Mouse (Mus musculus): ENCODE measurements at regions not wholly inside any gene's neighbourhood (a gene's known extent, or its start where the extent isn't known, plus 50 kb on each side); places are given as distances from the start of the nearest gene placed in this dataset.

- DNase-seq, result no peak
Observed at GRCm38 (mm10) chr7:145040871-145041270, 101.1 kb upstream of the Ccnd1 start.

- no peak for DNase-seq
Observed at GRCm38 (mm10) chr7:145034385-145034784, 94.7 kb upstream of the Ccnd1 start.

- no peak for DNase-seq
Observed at GRCm38 (mm10) chr7:145031275-145031674, 91.5 kb upstream of the Ccnd1 start.

GRCm38 (mm10) chr7:145030635-145031141 lies 91.0 kb upstream of the Ccnd1 start:
- peak; percentile 90 for DNase-seq

GRCm38 (mm10) chr7:145029622-145030021 lies 89.9 kb upstream of the Ccnd1 start:
- no peak for DNase-seq

GRCm38 (mm10) chr7:145029124-145029523 lies 89.4 kb upstream of the Ccnd1 start:
- no peak for DNase-seq

- DNase-seq, result no peak
Observed at GRCm38 (mm10) chr7:145027061-145027460, 87.3 kb upstream of the Ccnd1 start.

GRCm38 (mm10) chr7:145026014-145026285 lies 86.2 kb upstream of the Ccnd1 start:
- peak; percentile 53 to 63 for DNase-seq

GRCm38 (mm10) chr7:145025186-145026013 lies 85.7 kb upstream of the Ccnd1 start:
- DNase-seq, result peak; percentile 56 to 63

GRCm38 (mm10) chr7:145024651-145025050 lies 84.9 kb upstream of the Ccnd1 start:
- DNase-seq, result peak in 1 of 2 experiments; percentile 42

- DNase-seq, result no peak
Observed at GRCm38 (mm10) chr7:145019137-145019536, 79.4 kb upstream of the Ccnd1 start.

GRCm38 (mm10) chr7:145018149-145018548 lies 78.4 kb upstream of the Ccnd1 start:
- no peak for DNase-seq

GRCm38 (mm10) chr7:145015463-145016085 lies 75.8 kb upstream of the Ccnd1 start:
- DNase-seq, result peak; percentile 19 to 31

- DNase-seq, result no peak
Observed at GRCm38 (mm10) chr7:145010757-145011156, 71.0 kb upstream of the Ccnd1 start.

GRCm38 (mm10) chr7:145010004-145010403 lies 70.3 kb upstream of the Ccnd1 start:
- DNase-seq, result no peak

GRCm38 (mm10) chr7:145008662-145009333 lies 69.1 kb upstream of the Ccnd1 start:
- DNase-seq, result no peak

- DNase-seq, result no peak
Observed at GRCm38 (mm10) chr7:145007216-145007615, 67.5 kb upstream of the Ccnd1 start.

- DNase-seq, result no peak
Observed at GRCm38 (mm10) chr7:145001503-145002084, 61.9 kb upstream of the Ccnd1 start.

GRCm38 (mm10) chr7:144999741-145000140 lies 60.0 kb upstream of the Ccnd1 start:
- peak in 1 of 2 experiments; percentile 21 for DNase-seq

- no peak for DNase-seq
Observed at GRCm38 (mm10) chr7:144996847-144997246, 57.1 kb upstream of the Ccnd1 start.

- no peak for DNase-seq
Observed at GRCm38 (mm10) chr7:144994229-144994628, 54.5 kb upstream of the Ccnd1 start.

- DNase-seq, result no peak
Observed at GRCm38 (mm10) chr7:144993566-144993965, 53.8 kb upstream of the Ccnd1 start.

- DNase-seq, result no peak
Observed at GRCm38 (mm10) chr7:144991760-144992159, 52.0 kb upstream of the Ccnd1 start.

Data from adrenal gland, postnatal 36 days (tissue).